Mouse (Mus musculus): ENCODE data around the gene Sppl3.
A peak's percentile ranks its signal among the peaks of the same experiment; 100 is the strongest.

Gene Sppl3

GRCm38 (mm10) chr5:115037099-115037498 lies 26.2 kb downstream of the Sppl3 start:
- no peak for DNase-seq (ENCODE audit: low read depth, low spot score)

GRCm38 (mm10) chr5:115040756-115041155 lies 29.8 kb downstream of the Sppl3 start:
- peak; percentile 93 for DNase-seq (ENCODE audit: low read depth, low spot score)

DNA sequence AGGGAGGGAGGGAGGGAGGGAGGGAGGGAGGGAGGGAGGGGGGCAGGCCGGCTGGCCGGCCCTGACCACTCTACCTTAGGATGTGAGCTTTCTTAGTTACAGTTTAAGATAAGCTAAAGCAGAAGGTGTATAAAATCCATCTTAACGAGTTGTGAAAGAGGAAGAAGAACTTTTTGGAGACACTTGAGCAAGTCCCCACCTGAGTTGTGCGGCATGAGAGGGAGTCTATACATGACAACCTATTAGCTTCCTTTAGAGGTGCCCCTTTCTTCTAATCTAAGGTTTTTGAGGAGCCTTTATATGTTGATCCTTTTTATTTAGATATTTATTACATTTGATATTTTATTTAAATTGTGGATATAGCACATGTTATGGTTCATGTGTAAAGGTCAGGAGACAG lies 32.7 kb downstream of the Sppl3 start:
- no peak for DNase-seq (ENCODE audit: low read depth, low spot score)

GRCm38 (mm10) chr5:115045146-115045677 lies 34.3 kb downstream of the Sppl3 start:
- DNase-seq (ENCODE audit: low read depth, low spot score), result no peak

GRCm38 (mm10) chr5:115049692-115050091 lies 38.8 kb downstream of the Sppl3 start:
- no peak for DNase-seq (ENCODE audit: low read depth, low spot score)

- no peak for DNase-seq (ENCODE audit: low read depth, low spot score)
These were observed 39.8 kb downstream of the Sppl3 start for GRCm38 (mm10) chr5:115050776-115051175.

- DNase-seq (ENCODE audit: low read depth, low spot score), result peak; percentile 41
These were observed 41.6 kb downstream of the Sppl3 start for GRCm38 (mm10) chr5:115052546-115052945.

- DNase-seq (ENCODE audit: low read depth, low spot score), result no peak
These were observed 43.0 kb downstream of the Sppl3 start for GRCm38 (mm10) chr5:115053791-115054396.

DNA sequence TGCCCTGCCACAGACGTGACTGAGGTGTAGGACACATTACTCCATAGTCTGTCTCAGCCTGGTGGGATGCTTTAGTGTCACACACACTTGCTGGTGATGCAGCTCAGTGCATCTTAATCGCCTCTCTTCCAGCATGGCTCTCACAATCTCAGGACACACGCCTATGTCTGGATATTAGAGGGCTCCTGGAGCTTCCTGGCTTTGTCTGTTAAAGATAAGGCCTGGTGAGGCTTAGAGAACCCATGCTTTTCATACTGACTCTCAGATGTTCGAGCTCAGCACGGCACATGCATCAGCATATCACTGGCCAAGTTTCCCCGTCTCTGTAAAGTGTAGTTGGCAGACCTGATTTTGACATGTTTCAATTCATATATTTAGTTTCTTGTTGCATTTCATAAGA lies 44.5 kb downstream of the Sppl3 start:
- DNase-seq (ENCODE audit: low read depth, low spot score), result no peak

- DNase-seq (ENCODE audit: low read depth, low spot score), result no peak
These were observed 46.2 kb downstream of the Sppl3 start for GRCm38 (mm10) chr5:115057153-115057552.

- peak; percentile 17 for DNase-seq (ENCODE audit: low read depth, low spot score)
These were observed 47.8 kb downstream of the Sppl3 start for GRCm38 (mm10) chr5:115058584-115059297.

GRCm38 (mm10) chr5:115060067-115060695 lies 49.2 kb downstream of the Sppl3 start:
- no peak for DNase-seq (ENCODE audit: low read depth, low spot score)

DNA sequence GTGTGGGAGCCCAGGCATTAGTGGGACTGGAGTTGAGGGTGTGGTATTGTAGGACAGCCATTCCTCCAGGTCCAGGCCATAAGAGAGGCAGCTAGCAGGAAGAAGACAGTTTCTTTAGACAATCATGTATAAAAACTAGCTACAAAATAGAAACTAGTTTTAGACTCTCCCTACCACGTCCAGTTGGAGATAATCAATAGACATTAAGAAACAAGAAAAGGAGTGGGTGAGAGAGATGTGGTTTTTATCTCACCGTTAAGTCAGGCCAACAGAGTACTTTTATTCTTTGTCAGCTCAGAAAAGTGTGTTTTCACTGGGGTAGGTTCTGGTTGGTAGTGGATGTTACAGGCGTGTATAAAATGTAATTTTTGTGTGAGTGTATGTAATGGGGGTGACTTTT lies 50.0 kb downstream of the Sppl3 start:
- DNase-seq (ENCODE audit: low read depth, low spot score), result no peak

GRCm38 (mm10) chr5:115062566-115062965 lies 51.6 kb downstream of the Sppl3 start:
- no peak for DNase-seq (ENCODE audit: low read depth, low spot score)

DNA sequence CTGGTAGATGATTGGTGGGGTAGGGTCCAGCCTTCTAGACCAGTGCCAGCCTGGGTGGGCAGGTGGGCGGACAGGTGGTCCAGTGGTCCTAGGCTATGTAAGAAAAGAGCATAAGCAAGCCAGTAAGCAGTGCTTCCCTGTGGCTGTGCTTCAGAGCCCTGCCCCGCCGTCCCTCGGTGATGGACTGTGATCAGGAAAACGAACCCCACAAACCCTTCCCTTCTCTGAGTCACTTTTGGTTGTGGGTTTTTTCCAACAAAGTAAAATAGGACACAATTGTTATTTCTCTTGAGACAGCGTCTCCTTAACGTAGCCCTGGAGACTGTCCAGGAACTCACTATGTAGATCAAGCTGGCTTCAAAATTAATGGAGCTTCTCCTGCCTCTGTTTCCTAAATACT lies 52.5 kb downstream of the Sppl3 start:
- no peak for DNase-seq (ENCODE audit: low read depth, low spot score)

GRCm38 (mm10) chr5:115066245-115066644 lies 55.3 kb downstream of the Sppl3 start:
- no peak for DNase-seq (ENCODE audit: low read depth, low spot score)

GRCm38 (mm10) chr5:115068671-115069421 lies 57.9 kb downstream of the Sppl3 start:
- DNase-seq (ENCODE audit: low read depth, low spot score), result peak; percentile 51

- DNase-seq (ENCODE audit: low read depth, low spot score), result no peak
These were observed 58.7 kb downstream of the Sppl3 start for GRCm38 (mm10) chr5:115069611-115070010.

- DNase-seq (ENCODE audit: low read depth, low spot score), result no peak
These were observed 59.5 kb downstream of the Sppl3 start for GRCm38 (mm10) chr5:115070457-115070856.

- no peak for DNase-seq (ENCODE audit: low read depth, low spot score)
These were observed 60.4 kb downstream of the Sppl3 start for GRCm38 (mm10) chr5:115071096-115071901.

GRCm38 (mm10) chr5:115072143-115072542 lies 61.2 kb downstream of the Sppl3 start:
- peak; percentile 89 for DNase-seq (ENCODE audit: low read depth, low spot score)

Measured in brain, adult 2 months (tissue).